Mouse (Mus musculus) urinary bladder, adult 2 months (tissue): ENCODE results near the gene Cpn1. TPM values are rescaled to one million over a fixed set of nuclear protein-coding genes. Genes with fewer than 3 reads are reported as not detected.

Experiments used
- DNase-seq: peaks from one replicate; pipeline ENCODE4 v3.0.0; 2022; ENCODE audit warnings: low spot score
- polyA plus RNA-seq: library from polyadenylated mRNA; depleted of rRNA; stranded (reverse); fragments of >200 nt; gene quantifications from 2 replicates; pipeline ENCODE4 v1.2.3, GENCODE M21; 2012

Cpn1 gene
- polyA plus RNA-seq, 1 experiment = 0.21 TPM

GRCm38 (mm10) chr19:43939769-43940689 lies 46.3 kb downstream of the Cpn1 start, which contains the start of gene Dnmbp:
Gene Dnmbp, minus strand, starts transcription at chr19:43940191.
- peak; percentile 85 for DNase-seq

- DNase-seq = no peak
Observed at GRCm38 (mm10) chr19:43939171-43939768, 47.1 kb downstream of the Cpn1 start.

- DNase-seq = no peak
Observed at GRCm38 (mm10) chr19:43938355-43938754, 48.0 kb downstream of the Cpn1 start.

GRCm38 (mm10) chr19:43930926-43931325 lies 55.4 kb downstream of the Cpn1 start:
- DNase-seq = no peak

- DNase-seq = no peak
Observed at GRCm38 (mm10) chr19:43930366-43930765, 56.0 kb downstream of the Cpn1 start.

GRCm38 (mm10) chr19:43929869-43930268 lies 56.5 kb downstream of the Cpn1 start:
- DNase-seq = no peak

GRCm38 (mm10) chr19:43927967-43928366 lies 58.4 kb downstream of the Cpn1 start:
- no peak for DNase-seq

- DNase-seq = no peak
Observed at GRCm38 (mm10) chr19:43927057-43927456, 59.3 kb downstream of the Cpn1 start.

GRCm38 (mm10) chr19:43926141-43926987 lies 60.0 kb downstream of the Cpn1 start:
- no peak for DNase-seq

- DNase-seq = no peak
Observed at GRCm38 (mm10) chr19:43924361-43924760, 62.0 kb downstream of the Cpn1 start.

- DNase-seq = no peak
Observed at GRCm38 (mm10) chr19:43922963-43923362, 63.4 kb downstream of the Cpn1 start.

GRCm38 (mm10) chr19:43921410-43921809 lies 64.9 kb downstream of the Cpn1 start:
- DNase-seq = no peak

GRCm38 (mm10) chr19:43920453-43921300 lies 65.7 kb downstream of the Cpn1 start:
- no peak for DNase-seq

- DNase-seq = no peak
Observed at GRCm38 (mm10) chr19:43919841-43920240, 66.5 kb downstream of the Cpn1 start.

- DNase-seq = no peak
Observed at GRCm38 (mm10) chr19:43918834-43919233, 67.5 kb downstream of the Cpn1 start.

- DNase-seq = no peak
Observed at GRCm38 (mm10) chr19:43917763-43918162, 68.6 kb downstream of the Cpn1 start.

GRCm38 (mm10) chr19:43917406-43917691 lies 69.0 kb downstream of the Cpn1 start:
- DNase-seq = no peak

- DNase-seq = no peak
Observed at GRCm38 (mm10) chr19:43916586-43917405, 69.6 kb downstream of the Cpn1 start.

GRCm38 (mm10) chr19:43915431-43915830 lies 70.9 kb downstream of the Cpn1 start:
- no peak for DNase-seq

GRCm38 (mm10) chr19:43914986-43915385 lies 71.4 kb downstream of the Cpn1 start:
- DNase-seq = no peak
